Mouse (Mus musculus) layer of hippocampus, postnatal 36 days (tissue): ENCODE measurements at regions not wholly inside any gene's neighbourhood (a gene's known extent, or its start where the extent isn't known, plus 50 kb on each side); places are given as distances from the start of the nearest gene placed in this dataset.

Experiments
- DNase-seq, 2 experiments: peaks; one replicate each; pipeline ENCODE4 v3.0.0; 2022
- microRNA-seq, 2 experiments: library from miRNA; unstranded; fragments of <30 nt; microRNA quantifications; one replicate each; pipeline ENCODE4 v1.2.0; 2021

- DNase-seq, result no peak
Measured at GRCm38 (mm10) chr7:117729067-117729466, 348.3 kb downstream of the Xylt1 start.

Small RNA genes in the stretch of these regions (microRNA-seq; reads per million reads assigned to microRNA genes)
- 0 reads per million in 2 experiments for gene Gm24063
